Mouse (Mus musculus) layer of hippocampus, adult 8-10 months (tissue): ENCODE results near the gene Dnajc5. TPM values are rescaled to one million over a fixed set of nuclear protein-coding genes. Genes with fewer than 3 reads are reported as not detected.

Source experiments
- microRNA-seq, 2 experiments: library from miRNA; unstranded; fragments of <30 nt; microRNA quantifications; one replicate each; pipeline ENCODE4 v1.2.0; 2022
- total RNA-seq, 4 experiments: library from RNA; stranded (reverse); gene quantifications; 2 replicates each; pipeline ENCODE4 v1.2.4; 2022

Dnajc5 gene
- total RNA-seq, 4 experiments from 2014 or later: 243 to 289 (median 265) TPM

Small RNA genes within 50 kb of the gene (microRNA-seq; reads per million reads assigned to microRNA genes)
- 0 reads per million in 2 experiments for gene Mir7006

Other genes with a start within 250 kb of the Dnajc5 start
- 10 to 100 TPM; 17.1 to 22.9 (median 20.9) TPM for gene Gmeb2, start 232.4 kb upstream of the Dnajc5 start, total RNA-seq
- 100 to 1,000 TPM; 530 to 604 (median 573) TPM for gene Stmn3, start 206.0 kb upstream of the Dnajc5 start, total RNA-seq
- 10 to 100 TPM; 26.1 to 41.3 (median 37.1) TPM for gene Rtel1, start 200.7 kb upstream of the Dnajc5 start, total RNA-seq
- 10 to 100 TPM; 69.8 to 88.2 (median 76.7) TPM for gene Zgpat, start 155.6 kb upstream of the Dnajc5 start, total RNA-seq
- gene Arfrp1, start 155.1 kb upstream of the Dnajc5 start, total RNA-seq: 10 to 100 TPM; 43.4 to 54.5 (median 50.7) TPM
- gene Lime1, start 140.4 kb upstream of the Dnajc5 start, total RNA-seq: 10 to 100 TPM; 31.4 to 58.3 (median 42.7) TPM
- 10 to 100 TPM in 1 of 4 experiments, 1 to 10 TPM in 3; 7.9 to 10.4 (median 9.3) TPM for gene Zbtb46, start 61.1 kb upstream of the Dnajc5 start, total RNA-seq
- not detected for gene Abhd16b, start 27.3 kb upstream of the Dnajc5 start, total RNA-seq
- gene Tpd52l2, start 23.3 kb upstream of the Dnajc5 start, total RNA-seq: 10 to 100 TPM; 66.3 to 83.4 (median 80.6) TPM
- gene Uckl1, start 64.4 kb downstream of the Dnajc5 start, total RNA-seq: 10 to 100 TPM; 69.9 to 90.4 (median 73.4) TPM
- gene Prpf6, start 71.4 kb downstream of the Dnajc5 start, total RNA-seq: 10 to 100 TPM; 59.5 to 63.3 (median 59.8) TPM
- 100 to 1,000 TPM in 1 of 4 experiments, 10 to 100 TPM in 3; 89.3 to 104 (median 93.8) TPM for gene Zfp512b, start 72.3 kb downstream of the Dnajc5 start, total RNA-seq
- 10 to 100 TPM; 14.1 to 17.8 (median 16.2) TPM for gene Samd10, start 78.7 kb downstream of the Dnajc5 start, total RNA-seq
- gene Gm29797, start 136.5 kb downstream of the Dnajc5 start, total RNA-seq: 1 to 10 TPM in 1 of 4 experiments, under 1 TPM in 2, not detected in 1; 0.61 to 1.8 (median 0.87) TPM
- 10 to 100 TPM in 3 of 4 experiments, 1 to 10 TPM in 1; 7.6 to 11.3 (median 10.9) TPM for gene Sox18, start 151.2 kb downstream of the Dnajc5 start, total RNA-seq
- 10 to 100 TPM; 53.6 to 71.8 (median 69.3) TPM for gene Tcea2, start 159.8 kb downstream of the Dnajc5 start, total RNA-seq
- gene Rgs19, start 173.5 kb downstream of the Dnajc5 start, total RNA-seq: 10 to 100 TPM; 39.6 to 51.5 (median 42.7) TPM
- not detected for gene Lkaaear1, start 178.0 kb downstream of the Dnajc5 start, total RNA-seq
- gene Oprl1, start 194.5 kb downstream of the Dnajc5 start, total RNA-seq: 10 to 100 TPM; 50.4 to 67.7 (median 56.7) TPM
- gene Myt1, start 242.8 kb downstream of the Dnajc5 start, total RNA-seq: 10 to 100 TPM; 23.2 to 41.8 (median 27.1) TPM